Mouse (Mus musculus) megakaryocyte, embryonic 14.5 days (primary cell): ENCODE data around the gene Gm16181.

Experiments used
- FLI1 ChIP-seq: IDR thresholded peaks from 2 replicates; pipeline ENCODE4 v1.6.1; 2012; ENCODE audit warnings: low read length, inconsistent platforms, mixed read lengths
- GATA1 ChIP-seq: IDR thresholded peaks from 3 replicates; pipeline ENCODE4 v1.6.1; 2012; ENCODE audit warnings: mixed read lengths, low read length, inconsistent platforms, borderline replicate concordance

- no peak for TF ChIP-seq GATA1
- no peak for TF ChIP-seq FLI1
Measured at GRCm38 (mm10) chr17:35202442-35202841, 18.2 kb upstream of the Gm16181 start.
